ENCODE assay signal across 14 mouse cellular contexts in genomic region chr6:35154540-35154939, GRCm38 (mm10).
"Had no signal": no experiment of that assay in that cellular context is flagged by ENCODE, and none has a peak within 500 bp of the region (broad histone marks: within the 10 kb centered on the region; RNA-seq: fewer than 3 reads in every experiment).

No protein-coding gene starts in this region.

- H3K36me3 ChIP-seq: midbrain, embryonic 13.5 days; midbrain, embryonic 15.5 days; neural tube, embryonic 12.5 days; stomach, embryonic 15.5 days had no signal

- H3K4me1 ChIP-seq: midbrain, embryonic 13.5 days; midbrain, embryonic 15.5 days; neural tube, embryonic 12.5 days; stomach, embryonic 15.5 days had no signal

- H3K27ac ChIP-seq: midbrain, embryonic 13.5 days; midbrain, embryonic 15.5 days; neural tube, embryonic 12.5 days; stomach, embryonic 15.5 days; stomach, postnatal 0 days had no signal

- H3K4me3 ChIP-seq: megakaryocyte, embryonic 14.5 days; midbrain, embryonic 13.5 days; midbrain, embryonic 15.5 days; neural tube, embryonic 12.5 days; stomach, embryonic 15.5 days had no signal

- H3K9ac ChIP-seq: lung, embryonic 14.5 days; midbrain, embryonic 13.5 days; midbrain, embryonic 15.5 days; neural tube, embryonic 12.5 days; stomach, embryonic 15.5 days had no signal

- DNase-seq: lung, adult 18-20 months; lung, embryonic 14.5 days; lung, postnatal 10 days; lung, postnatal 4 days; right cerebral cortex, postnatal 14 days; thymus, adult 18-20 months; thymus, postnatal 25 days; thymus, postnatal 4 days had no signal

- H3K27me3 ChIP-seq: midbrain, embryonic 13.5 days; midbrain, embryonic 15.5 days; neural tube, embryonic 12.5 days; stomach, embryonic 15.5 days had no signal

- H3K9me3 ChIP-seq: megakaryocyte, embryonic 14.5 days; midbrain, embryonic 13.5 days; midbrain, embryonic 15.5 days; neural tube, embryonic 12.5 days; stomach, embryonic 15.5 days had no signal

- ATAC-seq: midbrain, embryonic 13.5 days; midbrain, embryonic 15.5 days had no signal
